ENCODE assay signal across 26 mouse cellular contexts in genomic region chr2:130125279-130126059, GRCm38 (mm10). TPM values are rescaled to one million over a fixed set of nuclear protein-coding genes. Genes with fewer than 3 reads are reported as not detected.
DNase-seq lines count a peak whose midpoint lies in the region; ATAC-seq lines count a peak whose summit lies in the region.
"Had no signal": no experiment of that assay in that cellular context is flagged by ENCODE, and none has a peak within 500 bp of the region (broad histone marks: within the 10 kb centered on the region; RNA-seq: fewer than 3 reads in every experiment).

No protein-coding gene starts in this region.

- no peaks in the 10 kb centered on the region for H3K27me3 ChIP-seq in hindbrain, embryonic 13.5 days
- no peaks in the 10 kb centered on the region for H3K27me3 ChIP-seq in midbrain, embryonic 13.5 days
- H3K27me3 ChIP-seq: lung, embryonic 15.5 days had no signal

- 48% methylated on average over 6 of the region's 6 CpGs for WGBS in hindbrain, embryonic 13.5 days
- 49% methylated on average over 6 of the region's 6 CpGs for whole genome bisulfite sequencing in midbrain, embryonic 13.5 days

- H3K4me3 ChIP-seq in hindbrain, embryonic 13.5 days: no peak overlapping the region
- H3K4me3 ChIP-seq in midbrain, embryonic 13.5 days (replicated peaks): no peak overlapping the region
- H3K4me3 ChIP-seq: lung, embryonic 15.5 days had no signal

- H3K36me3 ChIP-seq in hindbrain, embryonic 13.5 days: no peaks in the 10 kb centered on the region
- no peaks in the 10 kb centered on the region for H3K36me3 ChIP-seq in midbrain, embryonic 13.5 days
- H3K36me3 ChIP-seq: lung, embryonic 15.5 days had no signal

- H3K9me3 ChIP-seq in hindbrain, embryonic 13.5 days: no peaks in the 10 kb centered on the region
- no peaks in the 10 kb centered on the region for H3K9me3 ChIP-seq in midbrain, embryonic 13.5 days
- H3K9me3 ChIP-seq: lung, embryonic 15.5 days had no signal

- no peak overlapping the region for H3K9ac ChIP-seq in hindbrain, embryonic 13.5 days
- H3K9ac ChIP-seq in midbrain, embryonic 13.5 days (replicated peaks): no peak overlapping the region
- H3K9ac ChIP-seq: liver, embryonic 14.5 days; lung, embryonic 15.5 days had no signal

- peak; percentile 49; the same call in 1 of the 2 replicates for ATAC-seq in hindbrain, embryonic 13.5 days (ENCODE audit: low FRiP score)
- peak; percentile 84 for ATAC-seq in midbrain, embryonic 13.5 days
- ATAC-seq: CD4-positive, CD25-positive, alpha-beta regulatory T cell, adult 4 months; Patski had no signal

- H3K27ac ChIP-seq in hindbrain, embryonic 13.5 days: peak overlapping the region; percentile 78
- peak overlapping the region; percentile 57 for H3K27ac ChIP-seq in midbrain, embryonic 13.5 days
- H3K27ac ChIP-seq: liver, embryonic 14.5 days; lung, embryonic 15.5 days had no signal

- peak; percentile 32 for DNase-seq in embryo, embryonic 10 days (ENCODE audit: low spot score)
- DNase-seq in embryo, embryonic 9.5 days (ENCODE audit: extremely low spot score): no peak
- peak; percentile 7 for DNase-seq in R1 (ENCODE audit: low read depth, low spot score)
- DNase-seq in spleen, postnatal 14 days (ENCODE audit: low spot score in 2 of 2): no peak
- DNase-seq in cerebellum, adult 8-10 months: no peak
- no peak for DNase-seq in B cell, adult 2 months
- DNase-seq: adrenal gland, postnatal 14 days; cerebellum, adult 11 months; cerebellum, postnatal 25 days; gastrocnemius, postnatal 14 days; heart, adult 18-20 months; heart, postnatal 4 days; kidney, adult 11 months; lung, postnatal 4 days; right cerebral cortex, adult 18-20 months; thymus, postnatal 25 days had no signal

- H3K4me1 ChIP-seq in hindbrain, embryonic 13.5 days (replicated peaks): peaks cover 17% of the 10 kb centered on the region
- peaks cover 14% of the 10 kb centered on the region for H3K4me1 ChIP-seq in midbrain, embryonic 13.5 days (replicated peaks)
- H3K4me1 ChIP-seq: lung, embryonic 15.5 days had no signal

- H3K4me2 ChIP-seq in hindbrain, embryonic 13.5 days: no peak overlapping the region
- no peak overlapping the region for H3K4me2 ChIP-seq in midbrain, embryonic 13.5 days (replicated peaks)
- H3K4me2 ChIP-seq: lung, embryonic 15.5 days had no signal

RNA-seq across cellular contexts. Expression of gene Tgm6, which starts 13.3 kb away (rescaled TPM):
- polyA plus RNA-seq in hindbrain, embryonic 13.5 days (2015; fragmentation: Nextera tagmentation; extraction: Ambion mirVana): 0.05 and 0.08 TPM in 2 replicates
- polyA plus RNA-seq in midbrain, embryonic 13.5 days (2015; fragmentation: Nextera tagmentation; extraction: Ambion mirVana): 0.05 and 0.15 TPM in 2 replicates
- polyA plus RNA-seq: CD4-positive, CD25-positive, alpha-beta regulatory T cell, adult 4 months; embryonic facial prominence, embryonic 11.5 days; heart, embryonic 14.5 days; kidney, embryonic 16.5 days; liver, embryonic 14.5 days; lung, embryonic 15.5 days; Patski; small intestine, adult 2 months had no signal

RNA-seq across cellular contexts. Expression of gene Snrpb, which starts 53.7 kb away (rescaled TPM):
- 373 and 377 TPM in 2 replicates for polyA plus RNA-seq in hindbrain, embryonic 13.5 days (2015; fragmentation: Nextera tagmentation; extraction: Ambion mirVana)
- polyA plus RNA-seq in midbrain, embryonic 13.5 days (2015; fragmentation: Nextera tagmentation; extraction: Ambion mirVana): 424 and 459 TPM in 2 replicates

Comparison
In these comparisons a context has a peak if more than half of its experiments do, and no peak if none do; other contexts are left out.
1. DNase-seq: peak in embryo, embryonic 10 days (single experiment) and R1 (single experiment); none in embryo, embryonic 9.5 days (single experiment), spleen, postnatal 14 days (0 of 2), cerebellum, adult 8-10 months (single experiment) and B cell, adult 2 months (0 of 2).